Mouse (Mus musculus): ENCODE results near the gene Rbfox2.
A peak's percentile ranks its signal among the peaks of the same experiment; 100 is the strongest.

Rbfox2 gene

GRCm38 (mm10) chr15:77225858-77226257 lies 80.9 kb downstream of the Rbfox2 start:
- DNase-seq, result no peak

- DNase-seq, result peak; percentile 53
Measured at GRCm38 (mm10) chr15:77225274-77225673, 81.5 kb downstream of the Rbfox2 start.

GRCm38 (mm10) chr15:77220833-77221232 lies 86.0 kb downstream of the Rbfox2 start:
- DNase-seq, result no peak

GRCm38 (mm10) chr15:77220137-77220536 lies 86.7 kb downstream of the Rbfox2 start:
- peak; percentile 69 for DNase-seq

GRCm38 (mm10) chr15:77219571-77219970 lies 87.2 kb downstream of the Rbfox2 start:
- DNase-seq, result no peak

GRCm38 (mm10) chr15:77218007-77218406 lies 88.8 kb downstream of the Rbfox2 start:
- DNase-seq, result no peak

GRCm38 (mm10) chr15:77217523-77217922 lies 89.3 kb downstream of the Rbfox2 start:
- DNase-seq, result no peak

GRCm38 (mm10) chr15:77216704-77217103 lies 90.1 kb downstream of the Rbfox2 start:
- no peak for DNase-seq

GRCm38 (mm10) chr15:77215178-77215800 lies 91.5 kb downstream of the Rbfox2 start:
- DNase-seq, result no peak

- peak; percentile 55 for DNase-seq
Measured at GRCm38 (mm10) chr15:77214410-77215107, 92.2 kb downstream of the Rbfox2 start.

- no peak for DNase-seq
Measured at GRCm38 (mm10) chr15:77213829-77214228, 93.0 kb downstream of the Rbfox2 start.

- no peak for DNase-seq
Measured at GRCm38 (mm10) chr15:77212818-77213217, 94.0 kb downstream of the Rbfox2 start.

GRCm38 (mm10) chr15:77212217-77212757 lies 94.5 kb downstream of the Rbfox2 start:
- no peak for DNase-seq

GRCm38 (mm10) chr15:77206996-77207395 lies 99.8 kb downstream of the Rbfox2 start:
- DNase-seq, result no peak

- no peak for DNase-seq
Measured at GRCm38 (mm10) chr15:77204951-77205350, 101.9 kb downstream of the Rbfox2 start.

GRCm38 (mm10) chr15:77203255-77203981 lies 103.4 kb downstream of the Rbfox2 start:
- DNase-seq, result peak; percentile 48

- DNase-seq, result no peak
Measured at GRCm38 (mm10) chr15:77202881-77203254, 103.9 kb downstream of the Rbfox2 start.

- DNase-seq, result peak; percentile 82
Measured at GRCm38 (mm10) chr15:77202223-77202622, 104.6 kb downstream of the Rbfox2 start.

GRCm38 (mm10) chr15:77196827-77197226 lies 110.0 kb downstream of the Rbfox2 start:
- DNase-seq, result peak; percentile 86

GRCm38 (mm10) chr15:77196001-77196400 lies 110.8 kb downstream of the Rbfox2 start:
- no peak for DNase-seq

GRCm38 (mm10) chr15:77192154-77192935 lies 114.5 kb downstream of the Rbfox2 start:
- DNase-seq, result peak; percentile 16

GRCm38 (mm10) chr15:77186096-77186495 lies 120.7 kb downstream of the Rbfox2 start:
- DNase-seq, result no peak

GRCm38 (mm10) chr15:77185614-77186013 lies 121.2 kb downstream of the Rbfox2 start:
- DNase-seq, result peak; percentile 6

Data from lung, postnatal 10 days (tissue).